Mouse (Mus musculus): ENCODE measurements around the gene Klra8.
"Not testable (repeated sequence)": the region's sequence is repeated elsewhere in the genome, so short reads cannot be mapped to it uniquely, and the experiment has no call there.

Gene Klra8

GRCm38 (mm10) chr6:130129798-130130197, at the start of gene Klra8:
Klra8 (minus strand) TSS chr6:130129898.
- not testable (repeated sequence) for DNase-seq

- no peak for DNase-seq
Measured at GRCm38 (mm10) chr6:130110485-130110884, 19.2 kb downstream of the Klra8 start.

- DNase-seq, result not testable (repeated sequence)
Measured at GRCm38 (mm10) chr6:130102743-130103142, 27.0 kb downstream of the Klra8 start.

GRCm38 (mm10) chr6:130092336-130092948, 37.3 kb downstream of the Klra8 start:
- DNase-seq, result no peak

DNA sequence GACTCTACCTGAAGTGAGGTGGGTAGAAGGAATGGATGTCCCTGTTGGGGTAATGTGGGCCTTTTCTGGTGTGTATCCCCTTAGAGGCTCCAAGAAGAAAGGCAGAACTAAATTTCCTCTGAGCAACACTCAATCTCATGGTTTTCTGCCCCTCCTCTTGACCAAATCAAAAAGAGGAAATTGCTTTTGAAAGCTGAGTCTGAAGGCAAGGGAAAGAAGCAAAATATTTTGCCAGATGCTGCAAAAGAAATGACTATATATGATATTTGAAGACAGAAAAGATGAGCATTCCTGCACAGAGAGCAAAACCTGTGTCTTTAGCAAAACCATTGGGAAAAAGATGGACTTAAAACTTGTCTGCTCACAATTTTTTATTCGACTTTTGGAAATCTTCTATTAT, 62.5 kb downstream of the Klra8 start, which contains the start of gene Klra4:
Gene Klra4, minus strand, starts transcription at position 101 of the 400 bp plus-strand sequence.
- not testable (repeated sequence) for DNase-seq

Measured in kidney, adult 8-10 months (tissue).